ENCODE assay signal across 12 mouse cellular contexts in genomic region chr14:97403176-97403795, GRCm38 (mm10).
DNase-seq lines count a peak whose midpoint lies in the region; ATAC-seq and TF ChIP-seq lines count a peak whose summit lies in the region.
"Had no signal": no experiment of that assay in that cellular context is flagged by ENCODE, and none has a peak within 500 bp of the region (broad histone marks: within the 10 kb centered on the region; RNA-seq: fewer than 3 reads in every experiment).

No protein-coding gene starts in this region.

- TF ChIP-seq POLR2A in embryonic fibroblast, embryonic 13.5 days (IDR thresholded peaks at IDR 0.05; ENCODE audit: low read depth, low read length) = no peak

- POLR2A ChIA-PET in Patski (lab: Charles Lee) = no interaction called here

- H3K4me3 ChIP-seq in hindbrain, embryonic 12.5 days = no peak overlapping the region
- no peak overlapping the region for H3K4me3 ChIP-seq in hindbrain, embryonic 14.5 days (replicated peaks; ENCODE audit: low read length)
- H3K4me3 ChIP-seq in lung, postnatal 0 days (ENCODE audit: low read depth, low read length) = no peak overlapping the region
- H3K4me3 ChIP-seq in embryonic fibroblast, embryonic 13.5 days (ENCODE audit: insufficient read depth, low read length) = no peak overlapping the region

- no peaks in the 10 kb centered on the region for H3K4me1 ChIP-seq in hindbrain, embryonic 12.5 days
- no peaks in the 10 kb centered on the region for H3K4me1 ChIP-seq in hindbrain, embryonic 14.5 days (replicated peaks; ENCODE audit: control insufficient read depth, insufficient read depth, low read length)
- no peaks in the 10 kb centered on the region for H3K4me1 ChIP-seq in lung, postnatal 0 days (ENCODE audit: insufficient read depth, low read depth, low read length)
- peaks cover 3% of the 10 kb centered on the region; the same call in 1 of the 2 replicates for H3K4me1 ChIP-seq in embryonic fibroblast, embryonic 13.5 days (ENCODE audit: control insufficient read depth, insufficient read depth, low read length)

- no peak overlapping the region for H3K9ac ChIP-seq in hindbrain, embryonic 12.5 days
- no peak overlapping the region for H3K9ac ChIP-seq in hindbrain, embryonic 14.5 days
- H3K9ac ChIP-seq in lung, postnatal 0 days (replicated peaks; ENCODE audit: low read depth) = no peak overlapping the region

- H3K36me3 ChIP-seq in hindbrain, embryonic 12.5 days = no peaks in the 10 kb centered on the region
- no peaks in the 10 kb centered on the region for H3K36me3 ChIP-seq in hindbrain, embryonic 14.5 days (replicated peaks; ENCODE audit: control insufficient read depth, insufficient read depth)
- no peaks in the 10 kb centered on the region for H3K36me3 ChIP-seq in lung, postnatal 0 days (ENCODE audit: insufficient read depth, low read length)

- H3K9me3 ChIP-seq in hindbrain, embryonic 12.5 days (replicated peaks) = no peaks in the 10 kb centered on the region
- no peaks in the 10 kb centered on the region for H3K9me3 ChIP-seq in hindbrain, embryonic 14.5 days (ENCODE audit: control insufficient read depth, low read length)
- H3K9me3 ChIP-seq in lung, postnatal 0 days (ENCODE audit: low read length) = no peaks in the 10 kb centered on the region

- WGBS in hindbrain, embryonic 12.5 days = 57% methylated on average over 3 of the region's 3 CpGs
- WGBS in hindbrain, embryonic 14.5 days = 60% methylated on average over 3 of the region's 3 CpGs
- 60% methylated on average over 3 of the region's 3 CpGs for WGBS in lung, postnatal 0 days

- peak; percentile 54; the same call in 1 of the 2 replicates for ATAC-seq in hindbrain, embryonic 12.5 days (ENCODE audit: low FRiP score)
- ATAC-seq in hindbrain, embryonic 14.5 days (ENCODE audit: low FRiP score) = no peak
- 0 out of 2 replicates have a peak, but pooled peaks have one; percentile 9 for ATAC-seq in lung, postnatal 0 days
- ATAC-seq in Patski = no peak

- H3K27me3 ChIP-seq in hindbrain, embryonic 12.5 days = no peaks in the 10 kb centered on the region
- H3K27me3 ChIP-seq in hindbrain, embryonic 14.5 days (ENCODE audit: control insufficient read depth, insufficient read depth, low read length) = no peaks in the 10 kb centered on the region
- no peaks in the 10 kb centered on the region for H3K27me3 ChIP-seq in lung, postnatal 0 days (replicated peaks; ENCODE audit: insufficient read depth, low read length)
- no peaks in the 10 kb centered on the region for H3K27me3 ChIP-seq in Patski

- H3K27ac ChIP-seq in hindbrain, embryonic 12.5 days = no peak overlapping the region
- no peak overlapping the region for H3K27ac ChIP-seq in hindbrain, embryonic 14.5 days
- H3K27ac ChIP-seq in lung, postnatal 0 days (ENCODE audit: low read length) = no peak overlapping the region
- H3K27ac ChIP-seq in embryonic fibroblast, embryonic 13.5 days (ENCODE audit: insufficient read depth, low read length) = peak overlapping the region; percentile 78; the same call in 1 of the 2 replicates

- TF ChIP-seq EP300 in lung, postnatal 0 days (IDR thresholded peaks at IDR 0.05) = no peak

- in situ Hi-C loops in Patski (cut with MboI; ENCODE audit: low pct_unique_long_range_greater_than_20kb) = no loop called here

- TF ChIP-seq CTCF in lung, postnatal 0 days (IDR thresholded peaks at IDR 0.05) = no peak
- no peak for TF ChIP-seq CTCF in Patski (IDR thresholded peaks at IDR 0.05)
- no peak for TF ChIP-seq CTCF in embryonic fibroblast, embryonic 13.5 days (IDR thresholded peaks at IDR 0.05; ENCODE audit: borderline replicate concordance, insufficient read depth, low read length)

- DNase-seq in hindbrain, embryonic 14.5 days (ENCODE audit: low spot score) = no peak
- DNase-seq in lung, postnatal 0 days (ENCODE audit: low spot score) = no peak
- no peak for DNase-seq in lung, postnatal 36 days
- DNase-seq in Patski (ENCODE audit: low read depth, low spot score) = peak; percentile 0
- no peak for DNase-seq in ovary, adult 18-20 months (ENCODE audit: low spot score)
- DNase-seq in ovary, postnatal 14 days (ENCODE audit: low spot score) = no peak
- DNase-seq: cerebellum, adult 9-11 months; lung, postnatal 10 days; spleen, adult 18-20 months; thymus, adult 2 months had no signal

- H3K4me2 ChIP-seq in hindbrain, embryonic 12.5 days (replicated peaks) = no peak overlapping the region
- H3K4me2 ChIP-seq in hindbrain, embryonic 14.5 days (replicated peaks) = no peak overlapping the region
- no peak overlapping the region for H3K4me2 ChIP-seq in lung, postnatal 0 days (replicated peaks; ENCODE audit: low read depth, low read length)

- CTCF ChIA-PET in Patski (lab: Charles Lee) = no interaction called here

Comparison
In these comparisons a context has a peak if more than half of its experiments do, and no peak if none do; other contexts are left out.
1. ATAC-seq: peak in hindbrain, embryonic 12.5 days (single experiment) and lung, postnatal 0 days (single experiment); none in hindbrain, embryonic 14.5 days (single experiment) and Patski (single experiment).